Mouse (Mus musculus) kidney, adult 18-20 months (tissue): ENCODE measurements at regions not wholly inside any gene's neighbourhood (a gene's known extent, or its start where the extent isn't known, plus 50 kb on each side); places are given as distances from the start of the nearest gene placed in this dataset.

Experiments used
- DNase-seq: peaks from one replicate; pipeline ENCODE4 v3.0.0; 2021

- DNase-seq = no peak
Measured at GRCm38 (mm10) chr8:59776327-59776726, 726.7 kb downstream of the Gm10283 start.

DNA sequence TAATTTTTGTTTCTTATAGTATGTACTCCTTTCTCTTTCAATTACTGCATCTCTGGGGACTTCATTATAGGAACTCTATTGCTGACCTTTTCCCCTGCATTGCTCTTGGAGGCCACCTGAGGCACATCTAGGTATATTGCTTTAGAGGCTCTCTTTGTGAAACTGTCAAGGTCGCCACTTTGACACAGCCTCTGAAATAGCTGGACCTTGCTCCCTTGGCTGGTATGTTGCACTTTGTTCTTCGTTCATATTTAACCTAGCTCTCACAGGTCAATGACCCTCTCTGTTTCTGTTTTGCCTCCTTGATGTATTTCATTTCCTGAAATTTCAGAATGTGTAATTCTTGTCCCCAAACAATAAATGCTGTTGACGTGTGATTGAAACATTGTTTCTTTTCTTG is 734.9 kb downstream of the Gm10283 start:
- DNase-seq = peak; percentile 29
